In genomic region chr1:164870694-164871093, GRCm38 (mm10) we compare ENCODE assay signal across 8 mouse cellular contexts.
DNase-seq lines count a peak whose midpoint lies in the region; TF ChIP-seq lines count a peak whose summit lies in the region.

No protein-coding gene starts in this region.

- H3K4me1 ChIP-seq in ES-E14 (ENCODE audit: control insufficient read depth in 2 of 2, insufficient read depth in 2 of 2, low read length in 2 of 2, poor library complexity in 1 of 2), result no peaks in the 10 kb centered on the region

- DNase-seq in kidney, postnatal 10 days, result peak; percentile 59
- DNase-seq in kidney, adult 18-20 months, result no peak
- peak; percentile 65 for DNase-seq in ES-E14 (ENCODE audit: low read depth, low spot score)
- DNase-seq in c-Kit-positive CD71-positive TER-119-positive erythroid progenitor cells, embryonic 14.5 days (ENCODE audit: low spot score), result peak; percentile 11
- DNase-seq in mesoderm, embryonic 11.5 days (ENCODE audit: low read depth, low spot score), result peak; percentile 30
- no peak for DNase-seq in layer of hippocampus, postnatal 14 days (ENCODE audit: low spot score in 2 of 2)
- DNase-seq in frontal cortex, postnatal 14 days (ENCODE audit: low spot score in 2 of 2), result no peak
- no peak for DNase-seq in left cerebral cortex, adult 8-10 months (ENCODE audit: low spot score in 2 of 2)

- H3K9me3 ChIP-seq in ES-E14 (ENCODE audit: control insufficient read depth, insufficient read depth, low read depth, low read length), result no peaks in the 10 kb centered on the region

- no peaks in the 10 kb centered on the region for H3K36me3 ChIP-seq in ES-E14 (ENCODE audit: control insufficient read depth, insufficient read depth, low read length, poor library complexity, severe bottlenecking)

- H3K4me3 ChIP-seq in ES-E14 (ENCODE audit: insufficient read depth in 1 of 2, low read depth in 1 of 2, low read length in 2 of 2, poor library complexity in 1 of 2, severe bottlenecking in 1 of 2), result no peak overlapping the region

- no peak overlapping the region for H3K9ac ChIP-seq in ES-E14 (ENCODE audit: insufficient read depth, low read depth, low read length, poor library complexity, severe bottlenecking)

- in situ Hi-C loops in ES-E14 (cut with MboI; ENCODE audit: low sequenced_read_pairs in 2 of 2, unreplicated experiment in 2 of 2), result no loop called here

- H3K27ac ChIP-seq in ES-E14 (ENCODE audit: insufficient read depth, low read depth, low read length, poor library complexity, severe bottlenecking), result no peak overlapping the region

TF ChIP-seq in ES-E14, 5 proteins besides CTCF, POLR2A, EP300 and RAD21:
- TF ChIP-seq MAFK (IDR thresholded peaks at IDR 0.05; ENCODE audit: insufficient read depth, low read depth, low read length), result no peak
- no peak for TF ChIP-seq HCFC1 (IDR thresholded peaks at IDR 0.05; ENCODE audit: borderline replicate concordance, insufficient read depth, low read length)
- no peak for TF ChIP-seq CHD2 (IDR thresholded peaks at IDR 0.05; ENCODE audit: low read depth, low read length)

Comparison
In these comparisons a context has a peak if more than half of its experiments do, and no peak if none do; other contexts are left out.
1. DNase-seq: peak in kidney, postnatal 10 days (single experiment), ES-E14 (single experiment), c-Kit-positive CD71-positive TER-119-positive erythroid progenitor cells, embryonic 14.5 days (single experiment) and mesoderm, embryonic 11.5 days (single experiment); none in kidney, adult 18-20 months (single experiment), layer of hippocampus, postnatal 14 days (0 of 2), frontal cortex, postnatal 14 days (0 of 2) and left cerebral cortex, adult 8-10 months (0 of 2).